Mouse (Mus musculus) lung, embryonic 14.5 days (tissue): ENCODE data around the gene Aim2. TPM values are rescaled to one million over a fixed set of nuclear protein-coding genes. Genes with fewer than 3 reads are reported as not detected.

Experiments
- ATAC-seq: fragments of 200-750 bp; cut with Nextera tagmentation; 2 replicates; pipeline ENCODE4 v1.8.0; 2017; ENCODE audit warnings: mild to moderate bottlenecking, moderate TSS enrichment, moderate library complexity; ENCODE audit not compliant: insufficient read depth
- DNase-seq: peaks from one replicate; pipeline ENCODE4 v3.0.0-alpha.2; 2015
- H3K27ac ChIP-seq: fragments of 300-500 bp; sonication (generic); 2 replicates; pipeline ENCODE4 v1.5.1; 2014; ENCODE audit warnings: low read depth, mild to moderate bottlenecking, moderate library complexity
- H3K27me3 ChIP-seq: fragments of 300-500 bp; sonication (generic); 2 replicates; pipeline ENCODE4 v1.6.1; 2014; ENCODE audit warnings: low read length, control low read depth; ENCODE audit not compliant: insufficient read depth
- H3K36me3 ChIP-seq: fragments of 300-500 bp; sonication (generic); 2 replicates; pipeline ENCODE4 v1.6.1; 2014; ENCODE audit warnings: control low read depth; ENCODE audit not compliant: insufficient read depth
- H3K4me1 ChIP-seq: fragments of 300-500 bp; sonication (generic); 2 replicates; pipeline ENCODE4 v1.6.1; 2014; ENCODE audit warnings: antibody characterized with exemption, control low read depth; ENCODE audit not compliant: insufficient read depth
- H3K4me2 ChIP-seq: fragments of 300-500 bp; sonication (generic); 2 replicates; pipeline ENCODE4 v1.6.1; 2014; ENCODE audit warnings: mild to moderate bottlenecking
- H3K4me3 ChIP-seq: fragments of 300-500 bp; sonication (generic); 2 replicates; pipeline ENCODE4 v1.5.1; 2014; ENCODE audit warnings: low read depth, low read length
- H3K9ac ChIP-seq: fragments of 300-500 bp; sonication (generic); 2 replicates; pipeline ENCODE4 v1.6.1; 2014
- H3K9me3 ChIP-seq: fragments of 300-500 bp; sonication (generic); 2 replicates; pipeline ENCODE4 v1.6.1; 2016; ENCODE audit warnings: low read depth, low read length, control low read depth
- CTCF ChIP-seq: IDR thresholded peaks from 2 replicates; pipeline ENCODE4 v1.5.1; 2016; ENCODE audit warnings: antibody characterized with exemption, low read depth
- WGBS: fragments of 180-500 bp; shearing (Covaris S2); extraction: QIAGEN DNeasy Blood & Tissue Kit; methylation state at CpG from one replicate; pipeline ENCODE4 v1.1.7; 2014; 5-methylcytosine and 5-hydroxymethylcytosine counted together
- polyA plus RNA-seq: library from polyadenylated mRNA; unstranded; fragments of >200 nt; fragmentation: Nextera tagmentation; extraction: Ambion mirVana; gene quantifications from 2 replicates; pipeline ENCODE4 v1.2.1, GENCODE M21; 2014

Gene Aim2
- polyA plus RNA-seq, 1 experiment from 2014 or later: 0.92 TPM

GRCm38 (mm10) chr1:173432411-173432810, 81.7 kb downstream of the Aim2 start:
- Histone ChIP-seq H3K27me3 (no peaks in the 10 kb centered on the region), H3K4me2 (no peak overlapping the region), H3K9me3 (no peaks in the 10 kb centered on the region), H3K9ac (no peak overlapping the region), H3K27ac (no peak overlapping the region), H3K4me3 (no peak overlapping the region), H3K36me3 (no peaks in the 10 kb centered on the region), H3K4me1 (no peaks in the 10 kb centered on the region)
- 67% methylated on average over 2 of the region's 2 CpGs for WGBS
- DNase-seq: no peak
- TF ChIP-seq CTCF: no peak
- ATAC-seq: no peak

DNA sequence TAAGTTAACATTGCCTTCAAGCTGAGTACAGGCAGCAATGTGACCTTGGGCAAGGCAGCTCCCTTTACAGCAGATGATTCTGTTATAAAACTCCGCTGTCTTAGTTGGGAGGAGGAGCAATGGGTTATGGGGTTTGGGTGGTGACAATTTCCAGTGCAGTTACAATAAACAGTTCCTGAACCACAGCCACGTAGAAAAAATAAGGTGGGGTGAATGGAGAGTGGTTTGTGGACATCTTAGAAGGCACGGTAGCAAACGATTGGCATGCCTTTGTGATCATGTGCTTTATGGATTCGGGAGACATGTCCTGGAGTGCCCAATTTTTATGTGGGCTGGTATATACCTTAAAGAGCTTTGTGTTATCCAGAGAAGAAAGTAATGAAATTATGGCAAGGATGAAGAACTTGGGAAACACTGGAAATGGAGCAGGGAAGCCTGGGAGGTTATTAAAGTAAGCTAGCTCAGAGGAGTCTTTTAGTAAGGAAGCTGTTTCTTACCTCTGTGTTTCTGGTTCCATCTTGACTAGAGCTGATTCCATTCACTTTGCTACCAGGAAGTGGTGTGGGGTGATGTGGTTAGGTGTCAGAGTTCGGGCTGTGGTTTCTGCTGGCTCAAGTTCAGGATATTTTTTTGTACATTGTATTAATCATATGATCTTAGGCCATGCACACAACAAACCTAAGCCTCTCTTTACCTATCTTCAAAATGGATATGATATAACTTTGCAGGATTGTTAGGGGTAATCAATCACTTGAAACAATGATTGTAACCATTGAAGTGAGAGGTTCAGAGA, 86.7 kb downstream of the Aim2 start:
- Histone ChIP-seq H3K4me3 (no peak overlapping the region), H3K9me3 (no peaks in the 10 kb centered on the region), H3K4me2 (no peak overlapping the region), H3K27me3 (no peaks in the 10 kb centered on the region), H3K36me3 (no peaks in the 10 kb centered on the region), H3K4me1 (no peaks in the 10 kb centered on the region), H3K27ac (no peak overlapping the region), H3K9ac (no peak overlapping the region)
- TF ChIP-seq CTCF: no peak
- DNase-seq (no peak), ATAC-seq (no peak)
- 66% methylated on average over 6 of the region's 6 CpGs for WGBS

DNA sequence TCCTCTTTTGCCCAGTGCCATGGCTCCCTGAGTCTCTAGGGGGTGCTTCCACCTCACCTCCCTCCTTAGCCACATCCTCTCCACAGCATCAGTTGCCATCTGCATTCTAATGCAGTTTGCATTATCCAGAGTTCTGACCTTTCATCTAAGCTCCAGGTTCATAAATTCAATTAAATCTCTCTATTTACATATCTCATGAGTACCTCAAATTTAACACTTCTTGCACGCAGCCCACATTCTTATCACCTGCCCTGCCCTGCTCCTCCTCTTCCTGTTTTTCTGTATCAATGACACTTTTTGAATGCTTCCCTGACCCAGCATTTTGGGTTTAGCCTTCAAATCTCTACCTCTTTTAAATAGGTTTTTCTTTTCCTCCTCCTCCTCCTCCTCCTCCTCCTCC, 90.0 kb downstream of the Aim2 start:
- DNase-seq (no peak), ATAC-seq (no peak)
- Histone ChIP-seq H3K36me3 (no peaks in the 10 kb centered on the region), H3K9me3 (no peaks in the 10 kb centered on the region), H3K27me3 (no peaks in the 10 kb centered on the region), H3K4me2 (no peak overlapping the region), H3K4me1 (no peaks in the 10 kb centered on the region), H3K4me3 (no peak overlapping the region), H3K27ac (no peak overlapping the region), H3K9ac (no peak overlapping the region)
- WGBS: 48% methylated on average over 1 of the region's 1 CpGs
- TF ChIP-seq CTCF: no peak

DNA sequence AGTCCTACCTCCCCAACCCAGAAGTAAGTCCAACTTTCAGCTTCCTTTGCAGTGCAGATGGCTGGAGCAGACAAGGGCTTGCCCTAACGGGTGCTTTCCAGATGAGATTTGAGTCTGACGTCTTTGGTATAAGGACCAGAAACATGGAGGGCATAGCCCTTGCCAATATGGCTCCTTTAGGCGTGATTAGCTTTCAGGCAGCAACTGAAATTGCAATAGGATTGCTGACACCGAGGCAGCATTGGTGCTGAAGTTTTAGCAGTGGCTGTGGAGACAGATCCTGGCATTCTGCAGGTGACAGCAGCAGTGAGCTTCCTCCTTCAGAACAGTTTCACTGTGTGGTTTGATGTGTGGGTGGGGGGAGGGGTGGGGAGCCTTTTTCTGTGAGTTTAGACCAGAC, 90.5 kb downstream of the Aim2 start:
- H3K4me1 ChIP-seq: no peaks in the 10 kb centered on the region
- no peak overlapping the region for H3K27ac ChIP-seq
- no peaks in the 10 kb centered on the region for H3K36me3 ChIP-seq
- no peaks in the 10 kb centered on the region for H3K27me3 ChIP-seq
- WGBS: 63% methylated on average over 4 of the region's 4 CpGs
- ATAC-seq (no peak), DNase-seq (no peak)
- H3K4me2 ChIP-seq: no peak overlapping the region
- H3K4me3 ChIP-seq: no peak overlapping the region
- H3K9me3 ChIP-seq: no peaks in the 10 kb centered on the region
- TF ChIP-seq CTCF: no peak
- no peak overlapping the region for H3K9ac ChIP-seq

DNA sequence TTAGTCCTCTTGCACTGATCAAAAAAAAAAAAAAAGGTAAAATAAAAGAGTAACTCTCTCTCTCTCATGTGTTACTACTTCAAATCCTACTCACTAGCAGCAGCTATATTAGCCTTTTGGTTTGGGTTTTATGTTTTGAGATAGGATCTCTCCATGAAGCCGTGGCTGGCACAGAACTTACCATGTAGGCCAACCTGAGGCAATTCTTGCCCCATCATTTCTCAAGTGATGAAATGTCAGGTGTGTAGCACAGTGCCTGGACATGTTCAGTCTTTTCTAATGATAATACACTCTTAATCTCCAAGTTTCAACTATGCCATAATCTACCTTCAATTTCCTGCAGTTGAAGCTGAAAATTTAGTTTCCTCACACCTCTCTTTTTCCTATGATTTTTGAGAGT, 92.4 kb downstream of the Aim2 start:
- Histone ChIP-seq H3K27me3 (no peaks in the 10 kb centered on the region), H3K27ac (no peak overlapping the region), H3K4me3 (no peak overlapping the region), H3K4me1 (no peaks in the 10 kb centered on the region), H3K4me2 (no peak overlapping the region), H3K9me3 (no peaks in the 10 kb centered on the region), H3K9ac (no peak overlapping the region), H3K36me3 (no peaks in the 10 kb centered on the region)
- WGBS: 83% methylated on average over 1 of the region's 1 CpGs
- no peak for DNase-seq
- ATAC-seq: no peak
- TF ChIP-seq CTCF: no peak

DNA sequence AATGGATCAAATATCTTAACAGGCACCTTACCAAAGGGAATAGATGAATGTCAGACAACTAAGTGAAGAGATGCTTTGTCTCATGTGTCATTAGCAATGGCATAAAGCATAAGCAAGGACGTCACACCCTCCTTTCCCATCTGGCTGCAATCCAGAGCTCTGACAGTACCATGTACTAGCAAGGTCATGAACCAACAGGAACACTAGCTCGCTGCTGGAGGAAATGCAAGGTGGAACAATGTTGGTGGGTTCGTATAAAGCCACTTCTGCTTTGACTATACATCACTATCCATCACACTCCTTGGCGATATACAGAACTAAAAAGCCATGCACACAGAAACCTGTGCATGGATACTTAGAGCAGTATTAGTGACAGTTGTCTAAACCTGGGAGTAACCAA, 96.4 kb downstream of the Aim2 start:
- Histone ChIP-seq H3K9ac (no peak overlapping the region), H3K4me3 (no peak overlapping the region), H3K4me2 (no peak overlapping the region), H3K36me3 (no peaks in the 10 kb centered on the region), H3K27ac (no peak overlapping the region), H3K4me1 (no peaks in the 10 kb centered on the region), H3K27me3 (no peaks in the 10 kb centered on the region), H3K9me3 (no peaks in the 10 kb centered on the region)
- no peak for TF ChIP-seq CTCF
- no peak for DNase-seq
- WGBS: 57% methylated on average over 4 of the region's 4 CpGs
- no peak for ATAC-seq

DNA sequence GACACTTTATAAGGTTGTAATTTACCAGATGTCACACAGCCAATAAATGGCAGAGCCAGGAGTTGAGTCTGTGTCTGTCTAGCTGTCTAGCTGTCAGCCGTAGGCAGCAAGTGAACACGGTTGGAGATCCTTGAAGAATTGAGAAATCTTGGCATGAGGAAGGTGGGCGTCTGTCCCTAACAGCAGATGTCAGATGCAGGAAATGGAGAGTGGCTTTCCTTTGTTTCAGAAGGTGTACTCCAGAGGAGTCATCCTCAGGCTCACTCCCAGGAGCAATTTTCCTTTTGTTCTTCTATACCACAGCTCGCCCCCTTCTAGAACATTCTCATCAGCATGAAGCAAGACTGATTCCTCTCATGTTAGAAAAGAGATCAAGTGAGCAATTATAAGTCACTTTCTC, 99.9 kb downstream of the Aim2 start:
- ATAC-seq: no peak
- TF ChIP-seq CTCF: no peak
- H3K27ac ChIP-seq: no peak overlapping the region

More for the DNA sequence above, 99.9 kb downstream of the Aim2 start:
- H3K27me3 ChIP-seq: no peaks in the 10 kb centered on the region
- DNase-seq: no peak
- no peak overlapping the region for H3K9ac ChIP-seq
- H3K36me3 ChIP-seq: no peaks in the 10 kb centered on the region
- H3K4me1 ChIP-seq: no peaks in the 10 kb centered on the region
- H3K9me3 ChIP-seq: no peaks in the 10 kb centered on the region
- WGBS: 89% methylated on average over 4 of the region's 4 CpGs
- H3K4me3 ChIP-seq: no peak overlapping the region
- H3K4me2 ChIP-seq: no peak overlapping the region
